ENCODE assay signal across 31 mouse cellular contexts in genomic region chr1:37063053-37063452, GRCm38 (mm10). TPM values are rescaled to one million over a fixed set of nuclear protein-coding genes. Genes with fewer than 3 reads are reported as not detected.
"Had no signal": no experiment of that assay in that cellular context is flagged by ENCODE, and none has a peak within 500 bp of the region (broad histone marks: within the 10 kb centered on the region; RNA-seq: fewer than 3 reads in every experiment).

No protein-coding gene starts in this region.

- DNase-seq: heart, postnatal 10 days; heart, postnatal 14 days; heart, postnatal 36 days; heart, postnatal 4 days; kidney, adult 11 months; kidney, adult 8-10 months; kidney, postnatal 10 days; kidney, postnatal 25 days; kidney, postnatal 4 days; layer of hippocampus, adult 9-11 months; layer of hippocampus, postnatal 36 days had no signal

- H3K4me1 ChIP-seq: heart, embryonic 13.5 days; heart, embryonic 15.5 days; hindbrain, embryonic 15.5 days had no signal

- H3K4me3 ChIP-seq: heart, embryonic 13.5 days; heart, embryonic 15.5 days; hindbrain, embryonic 10.5 days; hindbrain, embryonic 12.5 days; hindbrain, embryonic 13.5 days; hindbrain, embryonic 15.5 days; intestine, embryonic 15.5 days; kidney, embryonic 15.5 days; layer of hippocampus, adult 2 months; left cerebral cortex, adult 2 months had no signal

- ATAC-seq: hindbrain, embryonic 16.5 days; hindbrain, postnatal 0 days; inflammation-experienced regulatory T-cells, adult 6 months; intestine, embryonic 15.5 days; intestine, embryonic 16.5 days; intestine, postnatal 0 days had no signal

- H3K9ac ChIP-seq: heart, embryonic 13.5 days; heart, embryonic 15.5 days; hindbrain, embryonic 12.5 days; hindbrain, embryonic 13.5 days; hindbrain, embryonic 14.5 days; hindbrain, embryonic 15.5 days; intestine, embryonic 15.5 days; kidney, embryonic 15.5 days had no signal

- H3K9me3 ChIP-seq: heart, embryonic 13.5 days; heart, embryonic 15.5 days; hindbrain, embryonic 10.5 days; hindbrain, embryonic 12.5 days; hindbrain, embryonic 13.5 days; hindbrain, embryonic 15.5 days; intestine, embryonic 15.5 days; kidney, embryonic 15.5 days had no signal

- H3K27ac ChIP-seq: heart, embryonic 13.5 days; heart, embryonic 15.5 days; hindbrain, embryonic 10.5 days; hindbrain, embryonic 12.5 days; hindbrain, embryonic 13.5 days; hindbrain, embryonic 14.5 days; hindbrain, embryonic 15.5 days; hindbrain, postnatal 0 days; intestine, embryonic 15.5 days; kidney, embryonic 15.5 days; kidney, postnatal 0 days; layer of hippocampus, adult 2 months; left cerebral cortex, adult 2 months had no signal

- H3K36me3 ChIP-seq: heart, embryonic 13.5 days; heart, embryonic 15.5 days; hindbrain, embryonic 10.5 days; hindbrain, embryonic 12.5 days; hindbrain, embryonic 13.5 days; hindbrain, embryonic 15.5 days; intestine, embryonic 15.5 days; kidney, embryonic 15.5 days had no signal

- H3K4me2 ChIP-seq: heart, embryonic 11.5 days; heart, embryonic 13.5 days; heart, embryonic 15.5 days; hindbrain, embryonic 12.5 days; hindbrain, embryonic 13.5 days; hindbrain, embryonic 14.5 days; hindbrain, embryonic 15.5 days; intestine, embryonic 15.5 days; kidney, embryonic 15.5 days had no signal

- H3K27me3 ChIP-seq: heart, embryonic 13.5 days; heart, embryonic 15.5 days; hindbrain, embryonic 12.5 days; hindbrain, embryonic 13.5 days; hindbrain, embryonic 15.5 days; intestine, embryonic 15.5 days; kidney, embryonic 15.5 days had no signal

RNA-seq across cellular contexts. Expression of gene Vwa3b, which starts 36.7 kb away (rescaled TPM):
- total RNA-seq: hematopoietic stem cell, adult 5-6 weeks had no signal
- polyA plus RNA-seq: heart, embryonic 11.5 days; kidney, embryonic 14.5 days; kidney, embryonic 15.5 days had no signal
